Mouse (Mus musculus): Measurements from ENCODE around the gene Nat8f5. TPM values are rescaled to one million over a fixed set of nuclear protein-coding genes. Genes with fewer than 3 reads are reported as not detected.
"Not testable (repeated sequence)": the region's sequence is repeated elsewhere in the genome, so short reads cannot be mapped to it uniquely, and the experiment has no call there.

Nat8f5 gene
- total RNA-seq, 1 experiment from 2014 or later = not detected

- no peak for ATAC-seq (replicated peaks; ENCODE audit: insufficient number of reproducible peaks, low FRiP score, low TSS enrichment, poor library complexity, severe bottlenecking)
These were observed 17.9 kb upstream of the Nat8f5 start for GRCm38 (mm10) chr6:85838674-85839073.

- not testable (repeated sequence) for ATAC-seq (replicated peaks; ENCODE audit: insufficient number of reproducible peaks, low FRiP score, low TSS enrichment, poor library complexity, severe bottlenecking)
These were observed 16.5 kb upstream of the Nat8f5 start for GRCm38 (mm10) chr6:85837307-85837706.

- ATAC-seq (replicated peaks; ENCODE audit: insufficient number of reproducible peaks, low FRiP score, low TSS enrichment, poor library complexity, severe bottlenecking) = not testable (repeated sequence)
These were observed 16.1 kb upstream of the Nat8f5 start for GRCm38 (mm10) chr6:85836827-85837226.

GRCm38 (mm10) chr6:85836098-85836497 is 15.3 kb upstream of the Nat8f5 start:
- not testable (repeated sequence) for ATAC-seq (replicated peaks; ENCODE audit: insufficient number of reproducible peaks, low FRiP score, low TSS enrichment, poor library complexity, severe bottlenecking)

- ATAC-seq (replicated peaks; ENCODE audit: insufficient number of reproducible peaks, low FRiP score, low TSS enrichment, poor library complexity, severe bottlenecking) = not testable (repeated sequence)
These were observed 14.3 kb upstream of the Nat8f5 start for GRCm38 (mm10) chr6:85835104-85835503.

- ATAC-seq (replicated peaks; ENCODE audit: insufficient number of reproducible peaks, low FRiP score, low TSS enrichment, poor library complexity, severe bottlenecking) = not testable (repeated sequence)
These were observed 13.8 kb upstream of the Nat8f5 start for GRCm38 (mm10) chr6:85834504-85835100.

GRCm38 (mm10) chr6:85831796-85832321 is 11.1 kb upstream of the Nat8f5 start, which contains the start of gene Nat8:
TSS of gene Nat8 (minus strand) at chr6:85832082.
- no peak for ATAC-seq (replicated peaks; ENCODE audit: insufficient number of reproducible peaks, low FRiP score, low TSS enrichment, poor library complexity, severe bottlenecking)

GRCm38 (mm10) chr6:85829462-85829861 is 8.7 kb upstream of the Nat8f5 start:
- ATAC-seq (replicated peaks; ENCODE audit: insufficient number of reproducible peaks, low FRiP score, low TSS enrichment, poor library complexity, severe bottlenecking) = no peak

GRCm38 (mm10) chr6:85825886-85826285 is 5.1 kb upstream of the Nat8f5 start:
- ATAC-seq (replicated peaks; ENCODE audit: insufficient number of reproducible peaks, low FRiP score, low TSS enrichment, poor library complexity, severe bottlenecking) = no peak

GRCm38 (mm10) chr6:85823382-85824090 is 2.8 kb upstream of the Nat8f5 start:
- no peak for ATAC-seq (replicated peaks; ENCODE audit: insufficient number of reproducible peaks, low FRiP score, low TSS enrichment, poor library complexity, severe bottlenecking)

GRCm38 (mm10) chr6:85822286-85822685 is 1.5 kb upstream of the Nat8f5 start:
- ATAC-seq (replicated peaks; ENCODE audit: insufficient number of reproducible peaks, low FRiP score, low TSS enrichment, poor library complexity, severe bottlenecking) = no peak

GRCm38 (mm10) chr6:85818338-85818737 is 2.4 kb downstream of the Nat8f5 start:
- ATAC-seq (replicated peaks; ENCODE audit: insufficient number of reproducible peaks, low FRiP score, low TSS enrichment, poor library complexity, severe bottlenecking) = no peak

GRCm38 (mm10) chr6:85813339-85813738 is 7.4 kb downstream of the Nat8f5 start:
- ATAC-seq (replicated peaks; ENCODE audit: insufficient number of reproducible peaks, low FRiP score, low TSS enrichment, poor library complexity, severe bottlenecking) = no peak

GRCm38 (mm10) chr6:85810942-85811537 is 9.7 kb downstream of the Nat8f5 start:
- ATAC-seq (replicated peaks; ENCODE audit: insufficient number of reproducible peaks, low FRiP score, low TSS enrichment, poor library complexity, severe bottlenecking) = not testable (repeated sequence)

- ATAC-seq (replicated peaks; ENCODE audit: insufficient number of reproducible peaks, low FRiP score, low TSS enrichment, poor library complexity, severe bottlenecking) = not testable (repeated sequence)
These were observed 10.3 kb downstream of the Nat8f5 start for GRCm38 (mm10) chr6:85810514-85810913.

- not testable (repeated sequence) for ATAC-seq (replicated peaks; ENCODE audit: insufficient number of reproducible peaks, low FRiP score, low TSS enrichment, poor library complexity, severe bottlenecking)
These were observed 11.0 kb downstream of the Nat8f5 start for GRCm38 (mm10) chr6:85809784-85810183.

GRCm38 (mm10) chr6:85803180-85803579 is 17.6 kb downstream of the Nat8f5 start:
- ATAC-seq (replicated peaks; ENCODE audit: insufficient number of reproducible peaks, low FRiP score, low TSS enrichment, poor library complexity, severe bottlenecking) = not testable (repeated sequence)
